Mouse (Mus musculus) testis, adult 2 months (tissue): Measurements from ENCODE around the gene Vmn2r85. TPM values are rescaled to one million over a fixed set of nuclear protein-coding genes. Genes with fewer than 3 reads are reported as not detected.

Experiments used
- H3K27ac ChIP-seq: fragments of 200-500 bp; 2 replicates; pipeline ENCODE4 v1.5.1; 2012; ENCODE audit warnings: low read depth, low read length; ENCODE audit not compliant: control insufficient read depth, insufficient read depth
- H3K27me3 ChIP-seq: fragments of 200-500 bp; 2 replicates; pipeline ENCODE4 v1.6.1; 2012; ENCODE audit warnings: mild to moderate bottlenecking, low read length, moderate library complexity; ENCODE audit not compliant: control insufficient read depth, insufficient read depth
- H3K36me3 ChIP-seq: fragments of 200-500 bp; 2 replicates; pipeline ENCODE4 v1.6.1; 2012; ENCODE audit warnings: mild to moderate bottlenecking, low read length; ENCODE audit not compliant: control insufficient read depth, insufficient read depth
- H3K4me1 ChIP-seq: fragments of 200-500 bp; 2 replicates; pipeline ENCODE4 v1.6.1; 2012; ENCODE audit warnings: low read length; ENCODE audit not compliant: control insufficient read depth, insufficient read depth
- H3K4me3 ChIP-seq: fragments of 200-500 bp; 2 replicates; pipeline ENCODE4 v1.5.1; 2012; ENCODE audit warnings: low read depth, mild to moderate bottlenecking, low read length, moderate library complexity, mixed read lengths; ENCODE audit not compliant: control insufficient read depth
- CTCF ChIP-seq: fragments of 200-500 bp; IDR thresholded peaks from 2 replicates; pipeline ENCODE4 v1.5.1; 2012; ENCODE audit warnings: low read depth, mild to moderate bottlenecking, inconsistent platforms, low read length, moderate library complexity; ENCODE audit not compliant: control insufficient read depth, insufficient read depth, insufficient replicate concordance
- POLR2A ChIP-seq: fragments of 200-500 bp; IDR thresholded peaks from 2 replicates; pipeline ENCODE4 v1.6.1; 2012; ENCODE audit warnings: low read depth, mild to moderate bottlenecking, inconsistent platforms, low read length, moderate library complexity; ENCODE audit not compliant: control insufficient read depth
- polyA plus RNA-seq: library from polyadenylated mRNA; depleted of rRNA; stranded (reverse); fragments of >200 nt; gene quantifications from 2 replicates; pipeline ENCODE4 v1.2.3, GENCODE M21; 2012; rRNA removed

The Vmn2r85 gene
- polyA plus RNA-seq, 1 experiment, result not detected

GRCm38 (mm10) chr10:130394232-130394631, 35.3 kb downstream of the Vmn2r85 start, which contains the start of gene Vmn2r84:
Gene Vmn2r84, minus strand, starts transcription at chr10:130394332.
- TF ChIP-seq CTCF, result no peak
- no peak for TF ChIP-seq POLR2A
- H3K27ac ChIP-seq, result no peak within 1 kb of the TSS
- no peaks in the 10 kb centered on the region for H3K36me3 ChIP-seq
- no peaks in the 10 kb centered on the region for H3K27me3 ChIP-seq
- no peak within 1 kb of the TSS for H3K4me3 ChIP-seq
- no peaks in the 10 kb centered on the region for H3K4me1 ChIP-seq

GRCm38 (mm10) chr10:130375145-130375544, 54.4 kb downstream of the Vmn2r85 start:
- H3K4me1 ChIP-seq, result no peaks in the 10 kb centered on the region; the same call in 1 of the 2 replicates
- no peak overlapping the region for H3K4me3 ChIP-seq
- no peak for TF ChIP-seq POLR2A
- no peak for TF ChIP-seq CTCF
- no peaks in the 10 kb centered on the region for H3K27me3 ChIP-seq
- no peak overlapping the region for H3K27ac ChIP-seq
- no peaks in the 10 kb centered on the region for H3K36me3 ChIP-seq

- no peak overlapping the region for H3K4me3 ChIP-seq
- no peaks in the 10 kb centered on the region for H3K27me3 ChIP-seq
- TF ChIP-seq POLR2A (no peak), CTCF (no peak)
- no peaks in the 10 kb centered on the region; the same call in 1 of the 2 replicates for H3K4me1 ChIP-seq
- H3K27ac ChIP-seq, result no peak overlapping the region
- H3K36me3 ChIP-seq, result no peaks in the 10 kb centered on the region
Observed at GRCm38 (mm10) chr10:130372491-130373173, 56.9 kb downstream of the Vmn2r85 start.

- H3K27ac ChIP-seq, result no peak overlapping the region
- H3K36me3 ChIP-seq, result no peaks in the 10 kb centered on the region
- H3K4me1 ChIP-seq, result no peaks in the 10 kb centered on the region; the same call in 1 of the 2 replicates
- H3K27me3 ChIP-seq, result no peaks in the 10 kb centered on the region
- no peak overlapping the region for H3K4me3 ChIP-seq
- TF ChIP-seq CTCF (no peak), POLR2A (no peak)
Observed at GRCm38 (mm10) chr10:130371644-130372043, 57.9 kb downstream of the Vmn2r85 start.

GRCm38 (mm10) chr10:130370005-130370682, 59.4 kb downstream of the Vmn2r85 start:
- TF ChIP-seq CTCF (no peak), POLR2A (no peak)
- H3K27ac ChIP-seq, result no peak overlapping the region

GRCm38 (mm10) chr10:130368384-130368783, 61.1 kb downstream of the Vmn2r85 start:
- TF ChIP-seq POLR2A, result no peak
- no peak for TF ChIP-seq CTCF
- H3K4me1 ChIP-seq, result no peaks in the 10 kb centered on the region; the same call in 1 of the 2 replicates
- H3K27ac ChIP-seq, result no peak overlapping the region
- no peaks in the 10 kb centered on the region for H3K27me3 ChIP-seq
- no peak overlapping the region for H3K4me3 ChIP-seq
- no peaks in the 10 kb centered on the region for H3K36me3 ChIP-seq

More at GRCm38 (mm10) chr10:130370005-130370682, 59.4 kb downstream of the Vmn2r85 start:
- Histone ChIP-seq H3K4me3 (no peak overlapping the region), H3K4me1 (no peaks in the 10 kb centered on the region; the same call in 1 of the 2 replicates), H3K36me3 (no peaks in the 10 kb centered on the region), H3K27me3 (no peaks in the 10 kb centered on the region)

- Histone ChIP-seq H3K27ac (no peak overlapping the region), H3K4me3 (no peak overlapping the region), H3K4me1 (no peaks in the 10 kb centered on the region), H3K36me3 (no peaks in the 10 kb centered on the region), H3K27me3 (no peaks in the 10 kb centered on the region)
- no peak for TF ChIP-seq CTCF
- TF ChIP-seq POLR2A, result no peak
Observed at GRCm38 (mm10) chr10:130364766-130365165, 64.7 kb downstream of the Vmn2r85 start.

Other genes starting within 250 kb of the Vmn2r85 start
- not detected in 2 replicates for gene Olfr826, start 245.5 kb downstream of the Vmn2r85 start, polyA plus RNA-seq
- not detected in 2 replicates for gene Olfr827, start 215.3 kb downstream of the Vmn2r85 start, polyA plus RNA-seq
- gene Neurod4, start 149.5 kb downstream of the Vmn2r85 start, polyA plus RNA-seq, result not detected in 2 replicates
- gene Tespa1, start 106.8 kb downstream of the Vmn2r85 start, polyA plus RNA-seq, result not detected in 2 replicates
- gene Vmn2r84, start 35.4 kb downstream of the Vmn2r85 start, polyA plus RNA-seq, result not detected in 2 replicates
- 0.01 and 0.02 TPM in 2 replicates for gene Vmn2r86, start 26.3 kb upstream of the Vmn2r85 start, polyA plus RNA-seq
- not detected in 2 replicates for gene Vmn2r87, start 67.7 kb upstream of the Vmn2r85 start, polyA plus RNA-seq